Mouse (Mus musculus) embryonic facial prominence, embryonic 14.5 days (tissue): Measurements from ENCODE around the gene Cbfb. TPM values are rescaled to one million over a fixed set of nuclear protein-coding genes. Genes with fewer than 3 reads are reported as not detected.
"Not testable (repeated sequence)": the region's sequence is repeated elsewhere in the genome, so short reads cannot be mapped to it uniquely, and the experiment has no call there.

ENCODE experiments used
- ATAC-seq: fragments of 200-750 bp; cut with Nextera tagmentation; 2 replicates; pipeline ENCODE4 v1.8.0; 2017; ENCODE audit warnings: low read depth, moderate number of reproducible peaks, moderate TSS enrichment
- DNase-seq: peaks from one replicate; pipeline ENCODE4 v3.0.0-alpha.2; 2015; ENCODE audit warnings: low spot score
- H3K27ac ChIP-seq: fragments of 300-500 bp; sonication (generic); replicated peaks from 2 replicates; pipeline ENCODE4 v1.5.1; 2014; ENCODE audit warnings: low read depth, mild to moderate bottlenecking, low read length, moderate library complexity
- H3K27me3 ChIP-seq: fragments of 300-500 bp; sonication (generic); replicated peaks from 2 replicates; pipeline ENCODE4 v1.6.1; 2014; ENCODE audit warnings: low read length; ENCODE audit not compliant: control insufficient read depth, insufficient read depth
- H3K36me3 ChIP-seq: fragments of 300-500 bp; sonication (generic); 2 replicates; pipeline ENCODE4 v1.6.1; 2014; ENCODE audit warnings: low read length, mixed read lengths; ENCODE audit not compliant: control insufficient read depth, insufficient read depth
- H3K4me1 ChIP-seq: fragments of 300-500 bp; sonication (generic); 2 replicates; pipeline ENCODE4 v1.6.1; 2014; ENCODE audit warnings: antibody characterized with exemption, low read length; ENCODE audit not compliant: control insufficient read depth, insufficient read depth
- H3K4me2 ChIP-seq: fragments of 300-500 bp; sonication (generic); 2 replicates; pipeline ENCODE4 v1.6.1; 2014; ENCODE audit warnings: low read depth, mild to moderate bottlenecking, low read length, moderate library complexity, mixed read lengths
- H3K4me3 ChIP-seq: fragments of 300-500 bp; sonication (generic); 2 replicates; pipeline ENCODE4 v1.5.1; 2014; ENCODE audit warnings: low read depth, mild to moderate bottlenecking, low read length
- H3K9ac ChIP-seq: fragments of 300-500 bp; sonication (generic); 2 replicates; pipeline ENCODE4 v1.6.1; 2014; ENCODE audit warnings: low read depth, mild to moderate bottlenecking, low read length, moderate library complexity, mixed read lengths
- H3K9me3 ChIP-seq: fragments of 300-500 bp; sonication (generic); 2 replicates; pipeline ENCODE4 v1.6.1; 2016; ENCODE audit warnings: low read length; ENCODE audit not compliant: control insufficient read depth
- WGBS: fragments of 180-500 bp; shearing (Covaris S2); extraction: QIAGEN DNeasy Blood & Tissue Kit; methylation state at CpG from one replicate; pipeline ENCODE4 v1.1.7; 2014; 5-methylcytosine and 5-hydroxymethylcytosine counted together
- polyA plus RNA-seq: library from polyadenylated mRNA; unstranded; fragments of >200 nt; fragmentation: Nextera tagmentation; extraction: Ambion mirVana; gene quantifications from 2 replicates; pipeline ENCODE4 v1.2.1, GENCODE M21; 2014

Cbfb gene
- polyA plus RNA-seq, 1 experiment from 2014 or later: 104 TPM

DNA sequence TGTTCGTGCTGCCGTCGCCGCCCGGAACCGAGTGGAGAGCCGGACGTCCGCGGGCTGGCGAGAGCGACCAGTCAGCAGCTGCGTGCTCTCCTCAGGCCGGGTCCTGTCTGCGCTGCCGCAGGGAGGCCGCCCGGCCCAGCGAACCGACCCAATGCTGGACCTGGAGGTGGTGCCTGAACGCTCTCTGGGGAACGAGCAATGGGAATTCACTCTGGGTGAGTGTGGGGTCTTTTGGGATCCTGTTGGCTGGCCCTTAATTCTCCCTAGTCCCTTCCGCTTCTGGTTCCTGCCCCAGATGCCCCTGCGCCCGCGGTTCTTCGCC, 54.8 kb downstream of the Cbfb start:
- WGBS: 0% methylated on average over 17 of the region's 27 CpGs

DNA sequence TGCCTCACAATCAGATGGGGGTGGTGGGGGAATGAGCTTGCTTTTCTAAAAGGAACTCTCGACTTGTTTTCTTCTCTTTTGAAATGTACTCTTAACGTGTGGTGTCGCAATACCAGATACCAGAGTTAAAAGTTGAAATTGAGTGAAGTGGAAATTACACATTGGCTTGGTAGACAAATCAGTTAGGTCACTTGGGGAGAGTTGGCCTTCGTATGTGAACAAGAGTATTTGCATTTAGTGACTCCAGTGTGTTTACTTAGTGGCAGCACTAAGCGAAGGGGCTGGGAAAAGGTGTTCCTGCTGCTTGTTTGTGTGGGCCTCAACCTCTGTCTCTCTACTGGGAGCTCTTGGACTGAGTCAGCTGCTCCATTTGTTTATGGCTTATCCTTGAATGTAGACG, 55.4 kb downstream of the Cbfb start:
- ATAC-seq (no peak), DNase-seq (no peak)
- 26% methylated on average over 6 of the region's 6 CpGs for WGBS
- H3K4me3 ChIP-seq: peak overlapping the region; percentile 85
- peaks cover 11% of the 10 kb centered on the region for H3K4me1 ChIP-seq
- no peaks in the 10 kb centered on the region for H3K27me3 ChIP-seq
- H3K36me3 ChIP-seq: no peaks in the 10 kb centered on the region
- no peak overlapping the region for H3K27ac ChIP-seq
- H3K9ac ChIP-seq: peak overlapping the region; percentile 85
- H3K4me2 ChIP-seq: peak overlapping the region; percentile 61
- H3K9me3 ChIP-seq: no peaks in the 10 kb centered on the region

More for the DNA sequence above, 54.8 kb downstream of the Cbfb start:
- peak overlapping the region; percentile 85 for H3K4me3 ChIP-seq
- peak overlapping the region; percentile 61 for H3K4me2 ChIP-seq
- no peaks in the 10 kb centered on the region for H3K27me3 ChIP-seq
- ATAC-seq (no peak; the same call in 1 of the 2 replicates), DNase-seq (no peak)
- H3K36me3 ChIP-seq: no peaks in the 10 kb centered on the region
- H3K9ac ChIP-seq: peak overlapping the region; percentile 85
- H3K9me3 ChIP-seq: no peaks in the 10 kb centered on the region
- H3K27ac ChIP-seq: peak overlapping the region; percentile 42; the same call in 1 of the 2 replicates
- H3K4me1 ChIP-seq: peaks cover 11% of the 10 kb centered on the region

GRCm38 (mm10) chr8:105231503-105232320, 61.2 kb downstream of the Cbfb start:
- peaks cover 11% of the 10 kb centered on the region; the same call in 1 of the 2 replicates for H3K36me3 ChIP-seq
- no peak overlapping the region for H3K4me3 ChIP-seq
- peaks cover 1% of the 10 kb centered on the region; the same call in 1 of the 2 replicates for H3K4me1 ChIP-seq
- DNase-seq (no peak), ATAC-seq (no peak)
- no peak overlapping the region for H3K4me2 ChIP-seq
- WGBS: 81% methylated on average over 12 of the region's 12 CpGs
- H3K9ac ChIP-seq: no peak overlapping the region
- H3K27ac ChIP-seq: no peak overlapping the region
- no peaks in the 10 kb centered on the region for H3K9me3 ChIP-seq
- H3K27me3 ChIP-seq: no peaks in the 10 kb centered on the region

- not testable (repeated sequence) for ATAC-seq, H3K4me1 ChIP-seq, H3K27ac ChIP-seq, H3K4me3 ChIP-seq, H3K4me2 ChIP-seq, H3K9ac ChIP-seq, H3K9me3 ChIP-seq, DNase-seq, H3K27me3 ChIP-seq
- WGBS: 91% methylated on average over 4 of the region's 4 CpGs
- H3K36me3 ChIP-seq: peaks cover 11% of the 10 kb centered on the region; the same call in 1 of the 2 replicates
These were observed 61.8 kb downstream of the Cbfb start for GRCm38 (mm10) chr8:105232321-105232693.

DNA sequence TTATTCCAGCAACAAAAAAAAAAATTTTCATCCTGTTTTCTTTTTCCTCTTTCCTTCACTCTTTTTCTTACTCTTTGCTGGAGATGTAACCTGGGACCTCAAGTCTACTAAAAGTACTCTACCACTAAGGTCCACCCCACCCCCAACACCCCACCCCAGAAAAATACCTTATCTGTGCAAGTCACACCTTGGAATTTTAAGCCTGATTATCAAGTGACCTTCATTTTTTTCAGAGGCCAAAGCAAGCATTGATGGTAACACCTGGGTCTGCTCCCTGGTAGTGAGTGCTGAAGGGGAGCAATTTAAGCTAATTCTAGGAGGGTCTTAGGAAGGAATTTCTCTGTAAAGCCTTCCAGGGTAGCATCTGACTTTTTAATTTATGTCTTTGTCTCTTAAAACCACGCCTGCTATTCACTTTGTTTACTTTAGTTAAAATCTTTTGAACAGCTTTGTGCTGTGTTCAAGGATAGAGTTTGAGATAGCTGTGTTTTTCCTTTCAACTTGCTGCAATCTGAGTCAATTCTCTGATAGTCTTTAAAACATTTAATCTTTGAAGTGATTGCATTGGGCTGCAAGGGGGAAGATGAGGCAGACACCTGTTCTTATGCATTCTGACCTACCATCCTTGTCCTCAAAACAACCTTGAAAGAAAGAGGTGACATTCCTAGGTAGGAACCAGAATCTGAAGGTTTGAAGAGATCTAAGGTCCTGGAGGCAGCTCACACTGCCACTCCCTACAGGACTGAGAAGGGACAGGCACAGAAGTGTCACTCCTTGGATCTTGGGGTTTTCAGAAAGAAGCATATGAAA, 62.9 kb downstream of the Cbfb start:
- WGBS: 70% methylated on average over 1 of the region's 1 CpGs
- ATAC-seq: no peak
- Histone ChIP-seq H3K27ac (no peak overlapping the region), H3K9me3 (no peaks in the 10 kb centered on the region), H3K36me3 (peaks cover 11% of the 10 kb centered on the region; the same call in 1 of the 2 replicates), H3K9ac (no peak overlapping the region), H3K4me1 (no peaks in the 10 kb centered on the region), H3K4me2 (no peak overlapping the region), H3K4me3 (no peak overlapping the region), H3K27me3 (no peaks in the 10 kb centered on the region)
- no peak for DNase-seq

DNA sequence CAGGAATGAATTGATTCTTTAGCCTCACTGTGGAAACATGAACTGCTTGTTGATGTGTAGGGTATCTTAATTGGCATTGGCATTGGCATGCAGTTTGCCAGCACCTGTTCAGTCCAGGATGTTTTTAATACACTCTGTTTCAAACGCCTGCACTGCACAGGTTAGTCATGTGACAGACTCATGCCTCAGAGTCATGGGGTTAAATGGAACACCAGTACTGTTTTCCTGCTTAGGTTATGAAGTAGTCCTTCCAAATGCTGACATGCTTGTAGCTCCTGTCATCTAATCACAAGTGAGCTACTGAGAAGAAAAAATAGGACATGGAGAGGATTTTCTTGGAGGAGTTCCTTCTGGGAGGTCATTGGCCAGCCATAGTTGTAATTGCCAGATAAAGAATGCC, 64.7 kb downstream of the Cbfb start:
- no peak for DNase-seq
- Histone ChIP-seq H3K27ac (no peak overlapping the region), H3K27me3 (no peaks in the 10 kb centered on the region), H3K9ac (no peak overlapping the region), H3K4me2 (no peak overlapping the region), H3K36me3 (peaks cover 30% of the 10 kb centered on the region), H3K9me3 (no peaks in the 10 kb centered on the region), H3K4me1 (no peaks in the 10 kb centered on the region), H3K4me3 (no peak overlapping the region)
- WGBS: 64% methylated on average over 1 of the region's 1 CpGs
- no peak for ATAC-seq

GRCm38 (mm10) chr8:105237442-105238142, 67.1 kb downstream of the Cbfb start:
- H3K27ac ChIP-seq: no peak overlapping the region
- WGBS: 92% methylated on average over 14 of the region's 14 CpGs

GRCm38 (mm10) chr8:105241016-105241415, 70.5 kb downstream of the Cbfb start:
- H3K9ac ChIP-seq: no peak overlapping the region
- DNase-seq (no peak), ATAC-seq (no peak)
- peaks cover 52% of the 10 kb centered on the region for H3K36me3 ChIP-seq
- H3K4me2 ChIP-seq: no peak overlapping the region
- no peaks in the 10 kb centered on the region for H3K4me1 ChIP-seq
- 93% methylated on average over 7 of the region's 7 CpGs for WGBS
- no peak overlapping the region for H3K4me3 ChIP-seq
- H3K9me3 ChIP-seq: no peaks in the 10 kb centered on the region
- no peaks in the 10 kb centered on the region for H3K27me3 ChIP-seq
- no peak overlapping the region for H3K27ac ChIP-seq

More at GRCm38 (mm10) chr8:105237442-105238142, 67.1 kb downstream of the Cbfb start:
- H3K4me3 ChIP-seq: no peak overlapping the region
- H3K36me3 ChIP-seq: peaks cover 53% of the 10 kb centered on the region
- ATAC-seq: no peak
- H3K9me3 ChIP-seq: no peaks in the 10 kb centered on the region
- no peaks in the 10 kb centered on the region for H3K27me3 ChIP-seq
- DNase-seq: no peak
- H3K4me2 ChIP-seq: no peak overlapping the region
- H3K4me1 ChIP-seq: no peaks in the 10 kb centered on the region
- no peak overlapping the region for H3K9ac ChIP-seq
